Mouse (Mus musculus) embryo, embryonic 11.5 days (tissue): Measurements from ENCODE around the gene Dsn1.

Experiments
- DNase-seq: peaks from one replicate; pipeline ENCODE4 v3.0.0-alpha.2; 2012; ENCODE audit warnings: low read depth, low spot score

Gene Dsn1

GRCm38 (mm10) chr2:157027106-157028008, 20.4 kb upstream of the Dsn1 start:
- no peak for DNase-seq

DNA sequence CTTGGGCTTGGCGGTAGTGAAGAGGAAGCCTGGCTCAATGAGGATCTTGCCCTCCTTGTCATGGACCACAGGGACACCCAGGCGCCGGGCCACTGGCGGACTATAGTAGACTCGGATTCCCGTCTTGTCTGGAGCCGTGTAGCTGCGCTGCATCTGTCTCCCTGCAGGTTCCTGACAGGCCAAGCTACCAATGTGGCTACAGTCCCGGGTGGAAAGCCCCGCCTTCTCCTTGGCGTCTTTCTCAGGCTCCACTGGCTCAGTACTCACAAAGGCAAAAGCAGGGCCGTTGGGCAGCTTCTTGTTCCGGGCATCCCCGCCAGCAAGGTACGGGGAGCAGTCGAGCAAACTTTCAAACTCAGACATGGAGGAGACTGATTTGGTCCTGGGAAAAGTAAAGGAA, 14.2 kb upstream of the Dsn1 start:
- DNase-seq, result no peak

GRCm38 (mm10) chr2:157019228-157019627, 12.3 kb upstream of the Dsn1 start:
- no peak for DNase-seq

DNA sequence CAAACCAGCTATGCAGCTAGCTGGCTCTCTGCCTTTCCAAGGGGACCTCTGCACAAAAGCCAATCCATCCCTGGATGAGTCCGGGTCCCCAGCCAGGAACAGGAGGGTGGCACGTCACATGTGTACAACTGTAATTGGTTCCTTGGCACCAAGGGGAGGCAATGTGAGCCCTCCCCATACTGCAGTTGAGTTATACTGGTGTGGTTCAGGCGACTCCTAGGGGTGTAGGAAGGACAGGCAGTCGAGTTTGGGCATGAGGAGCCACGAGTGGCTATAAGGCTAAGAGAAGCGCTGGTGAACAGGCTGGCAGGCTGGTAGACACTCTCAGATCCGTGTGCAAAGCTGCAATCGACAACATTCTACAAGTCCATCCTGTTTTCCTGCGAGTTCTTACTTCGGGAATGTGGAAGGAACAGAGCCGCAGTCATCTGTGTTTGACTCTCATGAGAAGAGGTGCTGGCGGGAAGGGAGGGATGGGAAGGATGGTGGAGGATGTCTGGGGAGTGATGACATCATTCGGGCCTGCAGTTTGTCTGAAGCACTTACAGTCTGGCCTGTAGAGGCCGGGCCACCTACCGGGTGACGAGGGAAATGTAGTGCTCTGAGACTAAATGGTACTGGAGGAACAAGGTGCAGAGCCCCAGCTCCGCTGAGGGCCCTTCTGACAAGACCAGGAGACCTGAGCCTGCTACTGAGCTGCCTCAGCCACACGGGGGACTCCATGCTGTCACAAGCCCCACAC, 9.7 kb upstream of the Dsn1 start:
- no peak for DNase-seq

DNA sequence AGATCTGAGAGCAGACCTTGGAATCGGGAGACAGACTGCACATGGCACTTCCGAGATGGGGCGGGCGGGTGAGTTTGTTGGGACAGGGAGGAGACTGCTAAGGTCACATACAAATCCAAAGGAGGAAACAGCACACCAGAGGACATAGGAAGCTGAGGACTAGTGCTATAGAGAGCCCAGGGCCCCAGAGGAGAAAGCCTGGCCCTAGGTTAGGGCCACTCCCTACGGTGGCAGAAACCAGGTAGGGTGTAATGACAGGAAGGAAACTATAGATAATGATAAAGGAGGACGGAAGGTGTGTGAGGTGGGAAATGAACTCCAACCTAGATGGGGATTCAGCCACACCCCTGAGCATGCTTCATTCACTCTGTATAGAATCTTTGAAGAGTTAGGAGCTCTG, 5.4 kb upstream of the Dsn1 start:
- no peak for DNase-seq

- DNase-seq, result no peak
Measured at GRCm38 (mm10) chr2:157010634-157011310, 3.8 kb upstream of the Dsn1 start.

DNA sequence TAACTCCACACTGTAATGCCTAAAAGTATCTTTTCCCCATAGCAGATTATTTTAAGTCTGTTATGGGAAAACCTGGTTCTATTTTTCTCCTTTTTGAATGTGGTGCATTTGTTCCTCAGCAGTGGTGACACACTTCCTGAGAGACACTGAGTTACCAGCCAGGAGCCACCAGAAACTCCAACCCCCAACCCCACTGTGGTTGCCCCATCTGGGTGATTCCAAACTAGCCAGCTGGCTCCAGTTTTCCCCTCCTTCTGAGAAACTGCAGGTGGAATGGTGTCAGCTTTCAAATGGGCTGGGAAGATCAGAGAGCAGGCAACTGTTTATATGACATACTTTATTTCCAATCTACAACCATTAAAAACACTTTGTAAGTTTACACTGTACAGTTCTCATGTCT, 3.2 kb upstream of the Dsn1 start:
- DNase-seq, result no peak

DNA sequence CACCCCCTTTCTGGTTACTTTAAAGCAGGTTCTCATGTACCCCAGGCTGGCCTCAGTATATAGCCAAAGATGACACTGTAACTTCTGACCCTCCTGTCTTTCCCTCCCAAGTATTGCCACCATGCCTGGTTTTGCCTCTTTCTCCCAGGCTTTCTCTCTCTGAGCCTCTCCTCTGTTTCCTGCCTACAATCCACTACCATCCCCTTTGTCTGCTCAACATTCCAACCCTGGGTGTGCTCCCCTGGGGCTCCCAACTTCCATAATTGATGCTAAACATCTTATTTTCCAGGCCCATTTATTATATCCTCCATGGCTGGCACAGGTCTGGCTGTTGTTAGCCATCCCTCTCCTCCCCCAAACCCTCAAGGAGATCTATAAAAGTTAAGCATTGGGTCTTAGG, 1.6 kb upstream of the Dsn1 start:
- DNase-seq, result no peak

GRCm38 (mm10) chr2:157007234-157007596, 261 bp upstream of the Dsn1 start:
- no peak for DNase-seq

- DNase-seq, result no peak
Measured at GRCm38 (mm10) chr2:157002321-157002720, 4.6 kb downstream of the Dsn1 start.

GRCm38 (mm10) chr2:156998263-156998662, 8.7 kb downstream of the Dsn1 start:
- DNase-seq, result no peak

GRCm38 (mm10) chr2:156996576-156996975, 10.4 kb downstream of the Dsn1 start:
- DNase-seq, result no peak

DNA sequence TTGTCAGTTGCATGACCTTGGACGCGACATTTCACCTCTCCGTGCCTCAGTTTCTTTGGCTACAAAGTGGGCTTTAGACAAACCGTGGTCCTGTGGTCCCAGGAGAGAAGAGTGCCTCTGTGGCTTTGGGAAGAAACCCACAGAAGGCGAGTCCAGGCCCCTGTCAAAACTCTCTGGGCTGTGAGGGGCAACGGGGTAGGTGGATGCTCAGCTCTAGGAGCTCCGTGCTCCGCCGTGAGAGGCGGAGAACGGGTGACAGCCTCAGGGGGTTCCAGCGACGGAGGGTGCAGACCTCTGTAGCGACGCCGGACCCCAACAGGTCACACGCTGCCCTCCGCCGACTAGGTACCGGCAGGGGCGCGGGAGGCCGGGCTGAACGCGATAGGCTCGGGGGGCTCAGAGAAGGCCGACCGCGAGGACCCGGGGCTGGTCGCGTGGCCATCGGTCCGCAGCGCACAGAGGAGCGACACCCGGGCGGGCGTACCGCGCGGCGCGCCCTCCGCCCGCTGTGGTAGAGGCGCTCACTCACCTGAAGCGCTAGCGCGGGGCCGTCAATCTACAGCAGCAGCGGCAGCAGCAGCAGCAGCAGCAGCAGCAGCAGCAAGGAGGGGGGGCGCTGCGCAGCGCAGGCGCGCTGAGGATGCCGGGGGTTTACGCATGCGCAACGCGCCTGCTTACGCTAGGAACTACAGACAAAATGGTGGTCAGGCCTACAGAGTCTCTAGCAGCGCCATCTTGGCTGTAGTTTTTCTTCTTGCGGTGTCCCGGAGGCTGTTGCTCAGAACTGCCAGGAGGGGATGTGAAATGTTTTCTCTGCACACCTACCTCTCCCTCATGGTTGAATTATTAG, 15.3 kb downstream of the Dsn1 start, which contains the start of gene Ndrg3:
Ndrg3 (minus strand) TSS at position 587 of the 850 bp plus-strand sequence.
- DNase-seq, result peak; percentile 96

- DNase-seq, result no peak
Measured at GRCm38 (mm10) chr2:156990727-156991431, 16.1 kb downstream of the Dsn1 start.

DNA sequence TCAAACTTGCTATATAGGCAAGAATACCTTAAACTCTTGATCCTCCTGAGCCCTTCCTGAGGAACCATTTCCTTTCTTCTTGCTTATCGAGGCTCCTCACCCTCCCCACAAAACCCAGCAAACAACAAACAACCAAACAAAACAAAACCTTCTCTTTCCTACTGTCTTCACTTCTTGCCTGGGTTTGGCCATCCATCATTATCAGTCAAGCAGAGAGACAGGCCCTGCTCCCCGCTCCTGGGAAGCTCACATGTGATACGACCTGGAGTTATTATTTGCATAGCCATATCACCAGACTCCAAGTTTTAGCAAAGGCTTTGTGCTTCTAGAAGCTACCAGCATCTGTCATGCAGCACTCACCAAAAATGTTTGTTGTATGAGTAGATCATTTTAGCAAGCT, 19.6 kb downstream of the Dsn1 start:
- DNase-seq, result no peak

- DNase-seq, result no peak
Measured at GRCm38 (mm10) chr2:156982864-156983263, 24.1 kb downstream of the Dsn1 start.

- no peak for DNase-seq
Measured at GRCm38 (mm10) chr2:156981291-156981690, 25.7 kb downstream of the Dsn1 start.

DNA sequence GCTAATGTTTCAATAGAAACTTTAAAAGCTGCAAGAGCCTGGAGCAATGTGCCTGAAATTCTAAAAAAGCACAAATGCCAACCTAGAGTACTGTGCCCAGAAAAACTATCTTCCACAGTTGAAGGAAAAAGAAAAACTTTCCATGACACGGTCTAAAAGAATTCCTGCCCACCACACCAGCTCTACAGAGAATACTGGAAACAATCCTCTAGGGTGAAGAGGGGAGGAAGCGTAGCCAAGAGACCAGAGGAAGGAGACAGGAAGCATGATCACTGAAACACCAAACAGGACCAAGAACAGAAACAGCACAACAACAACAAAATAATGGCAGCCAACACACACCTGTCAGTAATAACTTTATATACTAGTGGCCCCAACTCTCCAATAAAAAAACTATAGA, 26.9 kb downstream of the Dsn1 start:
- no peak for DNase-seq

GRCm38 (mm10) chr2:156976711-156977110, 30.2 kb downstream of the Dsn1 start:
- no peak for DNase-seq

DNA sequence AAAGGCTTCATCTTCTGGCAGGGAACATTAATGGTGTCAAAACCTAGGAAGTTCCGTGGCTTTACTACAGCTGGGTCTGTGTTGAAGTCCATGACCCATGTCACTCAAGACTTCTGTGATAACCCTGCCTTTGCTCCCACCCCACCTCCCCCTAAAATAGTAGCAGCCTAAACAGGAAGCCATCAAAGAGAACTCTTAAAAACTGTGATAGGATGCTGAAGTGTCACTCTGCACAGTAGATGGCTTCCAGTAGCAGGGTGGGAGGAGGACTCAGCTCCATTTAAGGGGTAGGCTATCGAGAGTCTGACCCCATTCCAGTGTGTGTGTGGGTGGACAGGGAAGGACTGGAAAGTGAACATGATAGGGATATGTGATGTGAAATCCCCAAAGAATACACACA, 32.0 kb downstream of the Dsn1 start:
- DNase-seq, result no peak
